Mouse (Mus musculus) G1E (cell line): ENCODE measurements around the gene Caps2. TPM values are rescaled to one million over a fixed set of nuclear protein-coding genes. Genes with fewer than 3 reads are reported as not detected.
A peak's percentile ranks its signal among the peaks of the same experiment; 100 is the strongest.
"Not testable (repeated sequence)": the region's sequence is repeated elsewhere in the genome, so short reads cannot be mapped to it uniquely, and the experiment has no call there.

Experiments
- ATAC-seq: 2 replicates; pipeline ENCODE4 v1.8.0; 2016; ENCODE audit warnings: mild to moderate bottlenecking; ENCODE audit not compliant: insufficient number of reproducible peaks, poor library complexity, low FRiP score, severe bottlenecking; ENCODE audit errors: extremely low read depth
- DNase-seq: peaks from one replicate; pipeline ENCODE4 v3.0.0; 2012; ENCODE audit warnings: low spot score
- H3K27me3 ChIP-seq: 2 replicates; pipeline ENCODE4 v1.6.1; 2012; ENCODE audit warnings: mild to moderate bottlenecking, low read length, inconsistent platforms; ENCODE audit not compliant: insufficient read depth
- H3K36me3 ChIP-seq: replicated peaks from 2 replicates; pipeline ENCODE3; 2012; ENCODE audit warnings: mild to moderate bottlenecking, inconsistent platforms
- H3K4me1 ChIP-seq: 2 replicates; pipeline ENCODE4 v1.6.1; 2012; ENCODE audit warnings: low read depth, low read length, inconsistent platforms, mixed read lengths; ENCODE audit not compliant: insufficient read depth
- H3K4me3 ChIP-seq: 2 replicates; pipeline ENCODE4 v1.5.1; 2012; ENCODE audit warnings: low read depth, mild to moderate bottlenecking, inconsistent platforms, low read length, moderate library complexity, mixed read lengths
- H3K9me3 ChIP-seq: replicated peaks from 2 replicates; pipeline ENCODE4 v1.6.1; 2012; ENCODE audit warnings: inconsistent platforms
- CTCF ChIP-seq: IDR thresholded peaks from 2 replicates; pipeline ENCODE4 v1.5.1; 2012; ENCODE audit warnings: low read depth, low read length, inconsistent platforms, mixed read lengths
- GATA1 ChIP-seq: IDR thresholded peaks from 2 replicates; pipeline ENCODE4 v1.6.1; 2012; ENCODE audit warnings: borderline replicate concordance, low read length, inconsistent platforms, mixed read lengths
- GATA2 ChIP-seq: IDR thresholded peaks from 2 replicates; pipeline ENCODE4 v1.6.1; 2012; ENCODE audit warnings: low read depth, low read length, inconsistent platforms, borderline replicate concordance
- POLR2AphosphoS5 ChIP-seq: IDR thresholded peaks from 2 replicates; pipeline ENCODE4 v1.6.1; 2012; ENCODE audit warnings: low read depth, low read length, inconsistent platforms; ENCODE audit not compliant: insufficient replicate concordance
- TAL1 ChIP-seq: conservative IDR thresholded peaks from 2 replicates; pipeline ENCODE4 v1.6.1; 2012; ENCODE audit warnings: low read depth, low read length, inconsistent platforms, mixed read lengths
- polyA plus RNA-seq: library from polyadenylated mRNA; stranded (reverse); fragments of >175 nt; gene quantifications from 2 replicates; pipeline ENCODE4 v1.2.3, GENCODE M21; 2012
- total RNA-seq, 2 experiments: library from RNA; stranded (forward) in 1 of 2; stranded (reverse) in 1 of 2; fragments of 200-1000 nt in 1 of 2; fragments of >200 nt in 1 of 2; fragmentation: Nextera tagmentation in 1 of 2; gene quantifications; 2 replicates each; pipeline ENCODE4 v1.2.3; 2014 to 2017

Gene Caps2
- total and polyA plus RNA-seq, 3 experiments: 0.05 TPM; not detected in 2

DNA sequence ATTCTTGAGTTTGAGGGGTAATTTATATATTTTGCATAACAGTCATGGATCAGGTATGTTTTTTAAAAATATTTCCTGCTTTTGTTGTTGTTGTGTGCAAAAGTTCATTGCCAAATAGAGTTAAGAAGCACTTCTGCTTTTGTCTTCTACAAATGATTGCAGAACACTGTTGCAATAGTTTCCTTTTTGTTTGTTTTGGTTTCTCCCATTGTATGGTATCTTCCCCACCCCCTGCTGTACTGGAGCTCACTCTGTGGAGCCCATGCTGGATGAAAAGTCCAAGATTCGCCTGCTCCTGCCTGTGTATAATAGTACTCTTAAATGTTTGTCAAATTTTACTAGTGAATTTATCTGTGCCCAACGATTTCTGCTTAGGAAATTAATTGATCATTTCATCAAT lies 23.6 kb upstream of the Caps2 start:
- Histone ChIP-seq H3K4me3 (no peak overlapping the region), H3K27me3 (no peaks in the 10 kb centered on the region), H3K9me3 (no peaks in the 10 kb centered on the region), H3K36me3 (no peaks in the 10 kb centered on the region), H3K4me1 (no peaks in the 10 kb centered on the region)
- TF ChIP-seq TAL1 (no peak), CTCF (no peak), POLR2AphosphoS5 (no peak), GATA1 (no peak), GATA2 (no peak)
- no peak for ATAC-seq
- DNase-seq: no peak

DNA sequence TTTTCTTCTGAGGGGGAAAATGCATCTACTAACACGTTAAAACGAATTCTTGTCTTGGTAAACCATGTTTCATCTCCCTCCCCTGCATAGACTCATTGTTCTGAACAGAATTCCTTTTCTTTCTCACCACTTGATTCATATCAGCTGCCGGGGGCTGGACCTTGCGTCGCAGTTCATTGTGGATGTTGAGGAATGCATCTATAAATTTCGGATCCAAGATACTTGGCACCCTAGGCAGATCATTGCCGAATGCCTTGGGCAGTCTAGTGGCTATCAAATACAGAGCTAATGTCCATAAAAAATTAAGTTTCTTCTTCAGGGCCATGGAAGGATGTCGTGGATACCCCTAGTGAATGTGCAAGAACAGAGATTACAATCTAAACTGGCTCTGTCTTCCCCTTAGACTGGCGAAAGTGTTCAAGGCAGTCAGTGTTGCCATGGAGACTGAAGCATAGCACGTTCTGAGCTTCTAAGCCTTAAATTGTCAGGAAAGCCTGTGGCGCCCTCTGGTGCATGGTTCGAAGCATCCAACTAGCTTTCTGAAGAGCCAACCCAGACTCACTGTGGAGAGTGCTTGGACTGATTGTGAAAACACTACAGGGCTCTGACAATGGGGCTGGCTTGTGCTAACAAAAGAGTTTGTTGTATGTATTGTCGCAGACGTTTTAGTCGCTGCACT lies 3.4 kb upstream of the Caps2 start, which contains the start of gene Glipr1l3:
TSS of gene Glipr1l3 (minus strand) at position 446 of the 679 bp plus-strand sequence.
- not testable (repeated sequence) for H3K4me3 ChIP-seq, H3K36me3 ChIP-seq, DNase-seq, H3K9me3 ChIP-seq, H3K27me3 ChIP-seq, H3K4me1 ChIP-seq
- ATAC-seq: peak; percentile 40

- not testable (repeated sequence) for H3K9me3 ChIP-seq, H3K4me1 ChIP-seq, H3K4me3 ChIP-seq, H3K36me3 ChIP-seq, ATAC-seq, H3K27me3 ChIP-seq, DNase-seq
These were observed 13.6 kb downstream of the Caps2 start for GRCm38 (mm10) chr10:112177027-112177426.

DNA sequence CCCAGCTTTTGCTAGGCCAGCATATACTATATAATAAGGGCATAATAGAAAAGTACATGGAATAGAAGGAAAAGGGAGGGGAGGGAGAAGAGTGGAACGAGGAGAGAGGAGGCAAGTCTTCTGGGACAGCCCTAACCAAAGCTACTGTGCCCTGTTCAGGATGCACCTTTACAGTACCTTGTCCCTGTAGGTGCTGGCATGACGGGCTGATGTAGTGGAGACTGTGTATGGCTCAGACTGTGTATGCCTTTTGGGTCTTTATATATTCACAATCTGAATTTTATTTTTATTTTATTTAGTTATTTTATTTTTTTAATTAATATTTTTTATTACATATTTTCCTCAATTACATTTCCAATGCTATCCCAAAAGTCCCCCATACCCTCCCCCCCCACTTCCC lies 30.5 kb downstream of the Caps2 start:
- not testable (repeated sequence) for H3K27me3 ChIP-seq, H3K9me3 ChIP-seq, ATAC-seq, H3K4me3 ChIP-seq, H3K36me3 ChIP-seq, H3K4me1 ChIP-seq, DNase-seq

DNA sequence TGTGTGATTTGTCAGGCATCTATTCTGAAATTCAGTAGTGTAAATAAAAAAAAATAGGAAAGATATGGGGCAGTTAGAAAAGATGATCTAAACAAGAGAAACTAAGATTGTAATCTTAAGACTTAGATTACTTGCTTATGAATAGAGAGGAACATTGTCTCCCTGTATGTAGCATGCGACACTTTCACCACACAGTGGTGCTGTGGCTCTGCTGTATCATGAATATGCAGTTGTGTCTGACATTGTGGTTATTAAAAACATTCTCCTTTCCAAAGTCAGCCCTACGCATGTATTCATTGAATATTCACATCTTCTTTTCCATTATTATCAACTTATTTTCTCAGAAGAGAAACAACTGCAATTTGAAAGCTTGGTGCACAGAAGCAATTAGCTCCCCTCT lies 40.0 kb downstream of the Caps2 start:
- TF ChIP-seq GATA2 (no peak), CTCF (no peak), GATA1 (no peak), TAL1 (no peak), POLR2AphosphoS5 (no peak)
- Histone ChIP-seq H3K9me3 (no peaks in the 10 kb centered on the region), H3K4me3 (no peak overlapping the region), H3K27me3 (no peaks in the 10 kb centered on the region), H3K4me1 (no peaks in the 10 kb centered on the region), H3K36me3 (no peaks in the 10 kb centered on the region)
- no peak for DNase-seq
- ATAC-seq: no peak

DNA sequence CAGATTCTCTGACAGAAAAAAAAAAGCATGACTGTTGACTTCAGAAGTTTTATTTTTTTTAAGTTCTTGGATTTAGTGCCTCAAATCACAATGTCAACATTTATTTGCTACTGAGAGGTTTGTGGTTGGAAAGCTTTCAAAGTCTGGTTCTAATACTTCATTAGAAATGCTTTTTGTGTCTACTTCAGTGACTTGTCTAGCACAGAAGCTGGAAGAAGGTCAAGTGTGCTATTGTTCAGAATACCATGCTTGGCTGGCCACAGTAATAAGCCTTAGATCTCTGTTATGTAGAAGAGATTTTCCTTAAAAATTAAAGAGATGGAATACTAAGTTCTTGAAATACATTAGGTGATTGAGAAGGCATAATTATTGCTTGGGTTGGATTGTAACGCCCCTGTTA lies 63.7 kb downstream of the Caps2 start:
- Histone ChIP-seq H3K4me1 (no peaks in the 10 kb centered on the region), H3K4me3 (no peak overlapping the region), H3K9me3 (peaks cover 2% of the 10 kb centered on the region; the same call in 1 of the 2 replicates), H3K27me3 (no peaks in the 10 kb centered on the region), H3K36me3 (no peaks in the 10 kb centered on the region)
- TF ChIP-seq POLR2AphosphoS5 (no peak), GATA1 (no peak), CTCF (no peak), TAL1 (no peak)
- DNase-seq (no peak), ATAC-seq (no peak)

- H3K9me3 ChIP-seq, H3K27me3 ChIP-seq, H3K4me1 ChIP-seq, H3K4me3 ChIP-seq, H3K36me3 ChIP-seq, DNase-seq, ATAC-seq: not testable (repeated sequence)
These were observed 65.8 kb downstream of the Caps2 start for GRCm38 (mm10) chr10:112229091-112229843.

- H3K27me3 ChIP-seq, H3K9me3 ChIP-seq, H3K4me3 ChIP-seq, DNase-seq, H3K36me3 ChIP-seq, ATAC-seq, H3K4me1 ChIP-seq: not testable (repeated sequence)
These were observed 69.3 kb downstream of the Caps2 start for GRCm38 (mm10) chr10:112232733-112233132.

- not testable (repeated sequence) for H3K9me3 ChIP-seq, H3K27me3 ChIP-seq, DNase-seq, H3K36me3 ChIP-seq, ATAC-seq, H3K4me1 ChIP-seq, H3K4me3 ChIP-seq
These were observed 72.0 kb downstream of the Caps2 start for GRCm38 (mm10) chr10:112235396-112235940.
